Mouse (Mus musculus) naive thymus-derived CD4-positive, alpha-beta T cell, adult 2 months (primary cell): ENCODE measurements at regions not wholly inside any gene's neighbourhood (a gene's known extent, or its start where the extent isn't known, plus 50 kb on each side); places are given as distances from the start of the nearest gene placed in this dataset.

Experiments used
- DNase-seq: peaks from one replicate; pipeline ENCODE4 v3.0.0-alpha.2; 2011; ENCODE audit warnings: low read depth

GRCm38 (mm10) chr14:14596057-14596809, 105.8 kb upstream of the Slc4a7 start:
- DNase-seq, result no peak

DNA sequence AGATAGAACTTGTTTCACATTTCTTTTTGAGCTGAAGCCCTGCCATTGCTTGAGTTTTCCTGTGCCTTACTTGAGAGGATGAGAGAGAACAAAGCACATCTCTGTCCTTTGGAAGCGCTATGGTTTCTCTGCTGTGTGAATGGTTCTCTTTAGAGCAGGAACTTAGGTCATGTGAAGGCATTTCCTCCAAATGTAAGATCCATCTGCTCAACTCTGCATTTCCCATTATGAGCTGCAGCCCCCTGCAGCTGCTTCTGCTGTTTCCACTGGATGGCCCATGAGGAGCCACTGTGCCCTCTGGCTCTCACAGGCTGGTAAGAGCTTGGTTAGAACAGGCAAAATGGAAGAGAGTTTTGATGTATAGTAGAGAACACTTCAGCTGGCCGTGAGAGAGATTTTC, 102.5 kb upstream of the Slc4a7 start:
- DNase-seq, result no peak

DNA sequence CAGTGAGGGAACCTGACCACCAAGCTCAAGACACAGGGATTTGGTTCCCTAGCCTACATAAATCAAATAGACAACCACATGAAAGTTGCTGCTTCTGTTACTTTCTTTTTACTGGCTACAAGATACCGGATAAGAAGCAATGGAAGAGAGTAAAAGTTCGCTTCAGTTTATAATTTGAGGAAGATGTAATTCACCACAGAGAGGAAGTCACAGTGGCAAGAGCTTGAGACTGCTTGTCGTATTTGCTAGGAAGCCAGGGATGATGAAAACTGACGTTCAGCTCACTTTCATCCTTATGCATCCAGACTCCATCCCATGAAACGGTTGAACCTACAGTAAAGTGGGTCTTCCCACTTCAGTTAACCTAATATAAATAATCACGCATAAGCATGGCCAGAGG, 102.1 kb upstream of the Slc4a7 start:
- DNase-seq, result no peak

DNA sequence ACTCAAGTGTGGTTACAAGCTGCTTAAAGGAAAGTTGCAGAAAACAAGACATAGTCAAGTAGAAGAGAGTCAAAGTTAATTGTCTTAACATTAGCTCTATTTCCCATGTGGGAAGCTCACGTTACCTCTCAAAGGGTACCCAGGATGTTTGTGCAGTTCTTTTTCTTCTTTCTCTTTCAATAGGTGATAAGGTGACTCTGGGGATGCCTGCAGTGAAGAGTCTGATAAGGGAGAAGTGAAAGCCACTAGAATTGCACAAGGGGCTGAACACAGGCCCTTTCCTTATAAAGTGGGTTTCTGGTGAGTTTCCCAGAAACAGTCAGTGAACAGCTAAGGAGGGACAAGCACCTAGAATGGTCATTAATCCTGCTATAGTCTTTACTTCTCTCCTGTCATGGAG, 98.6 kb upstream of the Slc4a7 start:
- no peak for DNase-seq

GRCm38 (mm10) chr14:14607074-14607473, 95.0 kb upstream of the Slc4a7 start:
- no peak for DNase-seq

DNA sequence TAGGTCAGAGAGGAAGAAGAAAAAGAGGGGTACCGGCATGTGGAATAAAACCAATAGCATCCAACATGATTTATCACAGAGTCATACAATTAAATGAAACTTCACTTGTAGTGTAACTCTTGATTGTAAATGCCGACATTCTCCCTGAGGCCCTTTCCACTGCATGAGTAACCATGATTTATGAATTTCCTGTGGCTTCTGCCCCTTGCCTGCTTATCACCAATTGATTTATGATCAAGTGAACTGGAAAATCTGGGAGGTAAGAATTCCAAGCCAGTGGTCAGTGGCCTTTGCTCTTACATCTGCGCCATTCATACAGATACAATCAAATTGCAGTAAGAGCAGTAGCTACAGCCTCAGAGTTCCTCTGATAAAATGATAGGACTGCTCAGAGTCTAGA, 89.8 kb upstream of the Slc4a7 start:
- DNase-seq, result no peak

- no peak for DNase-seq
Observed at GRCm38 (mm10) chr14:14620316-14620715, 81.8 kb upstream of the Slc4a7 start.

- no peak for DNase-seq
Observed at GRCm38 (mm10) chr14:14628673-14629072, 73.4 kb upstream of the Slc4a7 start.

DNA sequence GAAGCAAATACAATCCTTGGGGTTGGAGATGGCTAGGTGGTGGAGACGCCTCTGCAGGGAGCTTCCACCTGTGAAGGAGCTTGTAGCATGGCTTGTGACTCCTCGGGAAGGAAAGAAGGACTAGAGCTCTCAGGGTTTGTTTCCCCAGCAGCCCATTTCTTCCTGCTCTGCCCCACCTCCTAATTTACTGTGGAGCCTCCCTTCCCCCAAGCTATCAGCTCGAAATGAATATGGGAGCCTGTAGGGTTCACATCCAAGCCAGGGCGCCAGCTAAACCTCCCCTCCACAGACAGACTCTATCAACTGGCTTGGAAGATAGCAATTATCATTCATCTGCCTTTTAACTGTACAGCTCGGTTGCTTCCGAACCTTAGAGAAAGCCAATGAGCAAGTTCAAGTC, 70.3 kb upstream of the Slc4a7 start:
- no peak for DNase-seq

GRCm38 (mm10) chr14:14632471-14632870, 69.6 kb upstream of the Slc4a7 start:
- DNase-seq, result peak; percentile 62

GRCm38 (mm10) chr14:14632951-14633931, 68.8 kb upstream of the Slc4a7 start:
- peak; percentile 71 for DNase-seq

DNA sequence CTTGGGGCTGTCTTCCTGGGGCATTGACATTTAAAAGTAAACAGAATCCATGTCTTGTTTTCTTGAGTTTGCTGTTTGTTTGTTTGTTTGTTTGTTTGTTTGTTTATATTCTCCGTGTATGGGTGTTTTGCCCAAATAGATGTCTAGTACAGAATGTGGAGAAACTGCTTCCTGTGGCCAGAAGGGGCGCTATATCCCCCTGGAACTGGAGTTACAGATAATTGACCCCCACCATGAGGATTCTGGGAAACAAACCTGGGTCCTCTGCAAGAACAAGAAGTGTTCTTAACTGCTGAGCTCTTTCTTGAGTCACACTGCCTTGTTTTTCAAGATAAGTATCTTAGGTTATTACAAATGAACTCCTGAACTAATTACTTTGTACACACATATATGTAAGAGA, 68.1 kb upstream of the Slc4a7 start:
- DNase-seq, result peak; percentile 16

DNA sequence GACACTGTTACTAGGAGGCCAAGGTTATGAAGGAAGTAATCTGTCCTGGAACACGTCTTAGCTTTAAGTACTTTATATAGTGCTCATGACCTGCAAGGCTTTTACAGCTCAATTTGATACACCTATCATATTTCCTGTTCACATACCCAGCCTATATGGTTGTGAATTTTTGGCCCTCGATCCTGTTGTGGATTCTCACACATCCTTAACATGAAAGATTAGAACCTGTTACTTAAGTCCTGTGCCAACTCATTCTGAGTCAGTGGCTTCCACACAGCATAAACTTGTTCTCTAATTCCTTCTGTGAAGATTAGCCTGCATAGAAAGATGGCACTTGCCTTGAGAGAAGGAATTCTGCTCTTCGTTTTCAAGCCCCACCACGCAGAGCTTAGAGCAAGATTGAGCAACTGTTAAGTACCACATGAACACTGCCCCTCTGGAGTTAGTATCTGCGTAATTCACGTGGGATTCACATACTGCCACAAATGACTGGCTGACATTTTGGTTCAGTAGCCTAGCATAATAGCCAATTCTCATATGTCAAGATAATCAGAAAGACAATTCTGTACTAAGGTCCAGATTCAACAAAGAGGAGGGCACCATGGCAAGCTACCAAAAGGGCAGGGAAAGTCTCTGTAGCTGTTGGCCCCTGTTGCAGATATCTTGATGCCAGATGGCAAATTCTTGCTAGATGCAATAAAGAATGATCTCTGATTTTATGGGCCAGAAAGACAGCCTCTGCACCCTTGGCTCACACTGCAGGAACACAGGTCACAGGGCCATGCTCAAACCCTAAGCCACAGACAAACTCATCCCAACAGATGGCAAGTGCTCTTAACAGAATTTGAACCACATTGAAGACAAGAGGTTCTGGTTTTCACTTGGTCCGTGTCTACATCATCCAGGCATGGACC, 62.7 kb upstream of the Slc4a7 start:
- no peak for DNase-seq

GRCm38 (mm10) chr14:14640023-14640441, 62.0 kb upstream of the Slc4a7 start:
- no peak for DNase-seq

- DNase-seq, result no peak
Observed at GRCm38 (mm10) chr14:14640557-14640956, 61.5 kb upstream of the Slc4a7 start.

DNA sequence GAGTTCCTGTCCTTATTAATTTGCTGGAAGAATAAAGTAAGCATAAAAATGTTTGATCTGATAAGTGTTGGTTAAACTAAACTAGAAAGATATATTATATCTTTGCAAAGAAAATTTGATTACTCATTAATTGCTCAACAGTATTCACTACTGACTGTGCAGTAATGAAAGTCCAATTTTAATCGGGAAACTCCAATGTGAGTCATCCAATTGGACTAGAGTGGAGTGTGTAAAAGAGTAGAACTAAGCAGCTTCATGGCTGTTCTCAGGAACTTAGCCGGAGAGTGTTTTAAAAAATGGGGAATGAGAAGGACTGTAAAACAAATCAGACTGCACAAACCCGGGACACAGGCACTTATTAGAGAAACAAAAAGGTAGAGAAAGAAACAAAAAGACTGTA, 58.5 kb upstream of the Slc4a7 start:
- DNase-seq, result no peak

- DNase-seq, result no peak
Observed at GRCm38 (mm10) chr14:14645084-14645483, 57.0 kb upstream of the Slc4a7 start.
